Mouse (Mus musculus) c-Kit-positive CD71-positive TER-119-positive erythroid progenitor cells, embryonic 14.5 days (primary cell): ENCODE measurements around the gene C2cd2l.

Experiments used
- DNase-seq: peaks from one replicate; pipeline ENCODE4 v3.0.0-alpha.2; 2013; ENCODE audit warnings: low spot score

C2cd2l gene

DNA sequence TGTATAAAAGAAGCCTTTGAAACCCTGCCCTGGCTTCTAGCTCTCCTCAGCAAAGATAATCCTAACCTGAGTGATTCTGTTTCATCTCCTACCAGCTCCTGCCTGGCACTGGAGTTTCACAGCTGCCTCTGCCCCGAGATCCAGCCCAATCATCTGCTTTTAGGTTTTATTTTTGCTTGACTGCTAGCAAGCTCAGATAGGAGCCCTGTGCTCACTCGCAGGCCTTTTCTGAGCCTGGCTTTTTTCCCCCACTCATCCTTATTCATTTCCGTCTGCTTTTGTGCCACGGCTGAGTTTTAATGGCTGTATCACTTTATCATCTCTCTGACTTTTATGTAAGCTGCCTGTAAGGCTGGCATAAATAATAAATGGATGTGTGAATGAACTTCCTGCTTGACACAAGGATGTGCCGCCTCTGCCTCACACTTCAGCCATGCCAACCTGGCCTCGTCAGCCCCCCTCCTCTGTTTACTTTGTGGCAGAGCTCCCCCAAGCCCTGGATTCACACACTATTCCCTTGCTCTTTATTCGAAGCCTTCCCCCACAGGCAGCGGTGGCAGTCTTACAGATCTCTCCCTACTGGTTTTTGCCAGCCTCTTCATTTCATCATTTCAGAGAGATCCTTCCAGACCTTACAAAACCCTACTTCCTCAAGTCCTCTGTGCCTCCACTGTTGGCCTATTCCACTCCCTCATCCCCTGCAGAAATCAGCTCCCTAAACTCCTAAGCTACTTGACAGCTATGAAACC, 53.4 kb downstream of the C2cd2l start:
- no peak for DNase-seq

DNA sequence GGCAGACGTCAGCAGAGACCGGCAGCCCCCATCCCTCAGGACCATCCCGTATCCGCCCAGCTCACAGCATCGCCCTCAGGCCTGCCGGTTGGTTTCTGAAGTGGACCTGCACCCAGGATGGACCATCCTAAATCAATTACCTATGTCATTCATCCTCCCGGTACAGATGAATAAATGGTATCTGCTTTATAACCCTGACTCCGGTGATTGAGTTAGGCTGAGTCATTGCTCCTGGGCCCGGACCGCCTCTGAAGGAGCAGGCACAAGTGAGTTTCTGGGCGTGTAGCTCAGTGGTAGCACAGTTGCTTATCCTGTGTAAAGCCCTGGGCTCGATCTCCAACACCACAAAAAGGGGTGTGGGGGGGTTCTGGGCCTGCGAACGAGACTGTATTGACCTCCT, 58.7 kb downstream of the C2cd2l start:
- DNase-seq, result no peak
